Mouse (Mus musculus) midbrain, embryonic 12.5 days (tissue): ENCODE measurements around the gene Kdm5d. TPM values are rescaled to one million over a fixed set of nuclear protein-coding genes. Genes with fewer than 3 reads are reported as not detected.

Experiments
- ATAC-seq: fragments of 200-750 bp; cut with Nextera tagmentation; 2 replicates; pipeline ENCODE4 v1.8.0; 2017; ENCODE audit warnings: low read depth, moderate TSS enrichment, moderate library complexity; ENCODE audit not compliant: low FRiP score
- H3K27ac ChIP-seq: fragments of 300-500 bp; sonication (generic); replicated peaks from 2 replicates; pipeline ENCODE4 v1.5.1; 2016; ENCODE audit warnings: mild to moderate bottlenecking
- H3K27me3 ChIP-seq: fragments of 300-500 bp; sonication (generic); 2 replicates; pipeline ENCODE4 v1.6.1; 2016; ENCODE audit warnings: mild to moderate bottlenecking
- H3K36me3 ChIP-seq: fragments of 300-500 bp; sonication (generic); 2 replicates; pipeline ENCODE4 v1.6.1; 2016
- H3K4me1 ChIP-seq: fragments of 300-500 bp; sonication (generic); 2 replicates; pipeline ENCODE4 v1.6.1; 2016
- H3K4me2 ChIP-seq: fragments of 300-500 bp; sonication (generic); replicated peaks from 2 replicates; pipeline ENCODE4 v1.6.1; 2016; ENCODE audit warnings: mild to moderate bottlenecking, moderate library complexity
- H3K4me3 ChIP-seq: fragments of 300-500 bp; sonication (generic); 2 replicates; pipeline ENCODE4 v1.5.1; 2016; ENCODE audit warnings: mild to moderate bottlenecking
- H3K9ac ChIP-seq: fragments of 300-500 bp; sonication (generic); replicated peaks from 2 replicates; pipeline ENCODE4 v1.6.1; 2016; ENCODE audit warnings: mild to moderate bottlenecking, moderate library complexity
- H3K9me3 ChIP-seq: fragments of 300-500 bp; sonication (generic); 2 replicates; pipeline ENCODE4 v1.6.1; 2016; ENCODE audit warnings: mild to moderate bottlenecking
- WGBS: fragments of 180-500 bp; shearing (Covaris S2); methylation state at CpG from one replicate; pipeline ENCODE4 v1.1.7; 2016; 5-methylcytosine and 5-hydroxymethylcytosine counted together
- microRNA-seq: library from miRNA; unstranded; fragments of <30 nt; microRNA quantifications from one replicate; pipeline ENCODE4, GENCODE M21; 2017
- polyA plus RNA-seq: library from polyadenylated mRNA; unstranded; fragments of >200 nt; fragmentation: Nextera tagmentation; extraction: Ambion mirVana; gene quantifications from 2 replicates; pipeline ENCODE4 v1.2.1, GENCODE M21; 2016

Kdm5d gene
- polyA plus RNA-seq = 11.2 and 19.0 TPM in 2 replicates

DNA sequence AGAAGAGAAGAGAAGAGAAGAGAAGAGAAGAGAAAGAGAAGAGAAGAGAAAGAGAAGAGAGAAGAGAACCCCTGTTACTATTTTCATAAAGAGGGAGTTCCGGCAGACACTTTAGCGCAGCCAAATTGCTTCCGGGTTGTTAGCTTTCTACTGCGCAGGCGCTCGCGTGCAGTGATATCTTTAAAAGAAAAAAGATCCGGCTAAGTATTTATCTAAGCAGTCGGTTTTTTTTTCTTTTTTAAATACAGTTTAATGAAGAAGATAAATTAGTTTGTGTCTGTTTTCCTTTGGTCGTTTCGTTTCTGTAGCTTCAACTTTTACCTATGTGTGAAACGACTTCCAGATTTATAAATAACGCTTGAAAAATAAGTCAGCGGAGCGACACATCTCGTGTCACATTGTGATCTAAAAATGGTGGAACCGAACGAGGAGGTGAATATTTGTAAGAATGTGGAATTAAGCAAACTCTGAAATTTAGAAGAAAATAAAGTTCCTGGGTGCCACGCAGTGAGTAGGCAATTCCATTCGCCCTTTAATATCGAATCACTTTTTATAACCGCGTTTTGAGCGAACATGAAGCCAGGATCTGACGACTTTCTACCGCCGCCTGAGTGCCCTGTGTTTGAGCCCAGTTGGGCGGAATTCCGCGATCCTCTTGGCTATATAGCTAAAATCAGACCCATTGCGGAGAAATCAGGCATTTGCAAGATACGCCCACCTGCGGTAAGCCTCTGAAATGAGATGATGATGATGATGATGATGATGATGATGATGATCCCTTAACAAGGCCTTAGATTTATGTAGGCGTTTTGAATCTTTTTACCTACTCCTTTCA, at the start of gene Kdm5d:
Gene Kdm5d, plus strand, starts transcription at position 396 of the 835 bp plus-strand sequence.
- no peak for ATAC-seq
- peak within 1 kb of the TSS; percentile 42 for H3K4me3 ChIP-seq
- H3K9me3 ChIP-seq = no peaks in the 10 kb centered on the region
- 4% methylated on average over 17 of the region's 34 CpGs for WGBS
- H3K36me3 ChIP-seq = no peaks in the 10 kb centered on the region
- no peaks in the 10 kb centered on the region for H3K27me3 ChIP-seq
- H3K9ac ChIP-seq = no peak within 1 kb of the TSS
- H3K27ac ChIP-seq = no peak within 1 kb of the TSS; the same call in 1 of the 2 replicates
- H3K4me1 ChIP-seq = no peaks in the 10 kb centered on the region
- H3K4me2 ChIP-seq = peak within 1 kb of the TSS; percentile 37; the same call in 1 of the 2 replicates

DNA sequence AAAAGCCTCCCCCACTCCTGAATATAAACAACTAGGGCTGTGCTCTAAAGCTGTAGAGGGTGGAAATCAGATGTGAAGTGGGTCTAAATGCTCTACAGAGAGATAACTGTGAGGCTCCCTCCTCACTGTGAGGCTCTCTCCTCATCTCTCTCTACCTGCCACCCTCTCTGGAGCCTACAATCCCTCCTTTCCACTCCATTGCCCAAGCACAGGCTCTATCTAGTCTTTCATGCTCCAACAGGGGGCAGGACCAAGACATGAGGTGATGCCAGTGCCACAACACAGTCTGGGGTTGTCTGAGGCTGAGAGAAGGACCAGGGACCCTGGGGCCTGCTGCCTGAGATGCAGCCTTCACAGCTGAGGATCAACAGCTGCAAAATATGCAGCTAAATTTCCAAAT, 25.2 kb upstream of the Kdm5d start:
- Histone ChIP-seq H3K4me3 (no peak overlapping the region), H3K9me3 (no peaks in the 10 kb centered on the region), H3K36me3 (no peaks in the 10 kb centered on the region), H3K4me2 (no peak overlapping the region), H3K27me3 (no peaks in the 10 kb centered on the region), H3K4me1 (no peaks in the 10 kb centered on the region), H3K9ac (no peak overlapping the region), H3K27ac (no peak overlapping the region)
- ATAC-seq = peak; percentile 47; the same call in 1 of the 2 replicates

DNA sequence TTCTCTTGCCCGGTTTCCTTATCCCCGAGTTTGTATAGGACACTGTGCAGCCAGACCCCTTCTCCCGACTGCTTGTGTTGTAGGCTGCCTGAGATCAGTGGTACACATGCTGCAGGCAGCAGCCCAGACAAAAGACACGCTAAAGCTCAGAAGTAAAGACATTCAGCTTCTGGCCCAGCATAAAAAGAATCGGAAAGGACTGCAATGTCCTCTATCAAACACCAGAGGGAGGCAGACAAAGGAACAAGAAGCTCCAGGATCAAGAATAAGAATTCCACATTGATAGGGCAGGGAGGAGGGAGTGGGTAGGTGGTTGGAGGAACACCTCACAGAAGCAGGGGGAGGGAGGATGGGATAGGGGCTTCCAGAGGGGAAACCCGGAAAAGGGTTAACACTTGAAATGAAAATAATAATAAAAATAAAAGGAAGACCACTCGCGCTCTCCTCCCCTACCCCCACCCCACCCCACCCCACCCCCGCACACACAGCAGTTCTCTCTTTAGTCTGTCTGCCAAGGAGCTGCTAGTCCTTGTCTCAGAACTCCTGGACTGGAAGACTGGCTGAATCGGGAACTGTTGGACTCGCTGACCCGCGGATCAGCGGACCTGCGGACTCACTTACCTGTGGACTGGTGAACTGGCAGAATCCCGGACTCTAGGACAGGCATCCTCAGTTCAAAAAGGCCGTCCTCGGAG, 24.6 kb upstream of the Kdm5d start:
- Histone ChIP-seq H3K9me3 (no peaks in the 10 kb centered on the region), H3K27ac (no peak overlapping the region), H3K4me3 (no peak overlapping the region), H3K27me3 (no peaks in the 10 kb centered on the region), H3K4me1 (no peaks in the 10 kb centered on the region), H3K36me3 (no peaks in the 10 kb centered on the region), H3K4me2 (0 out of 2 replicates have a peak overlapping the region, but pooled peaks have one; percentile 11), H3K9ac (no peak overlapping the region)
- peak; percentile 77 for ATAC-seq
- 46% methylated on average over 7 of the region's 18 CpGs for WGBS

Small RNAs within 50 kb of the gene (microRNA-seq; reads per million reads assigned to microRNA genes)
- gene Gm47281 = not detected

Other genes starting within 250 kb of the Kdm5d start
- gene Zfy1, start 100.4 kb upstream of the Kdm5d start, polyA plus RNA-seq = not detected in 2 replicates
- 0.05 TPM in 1 of 2 replicates, not detected in the other for gene Uba1y, start 79.1 kb upstream of the Kdm5d start, polyA plus RNA-seq
- 41.1 and 52.2 TPM in 2 replicates for gene Eif2s3y, start 112.8 kb downstream of the Kdm5d start, polyA plus RNA-seq